Mouse (Mus musculus) megakaryocyte-erythroid progenitor cell, adult 5 weeks (primary cell): Measurements from ENCODE around the gene Actr5. TPM values are rescaled to one million over a fixed set of nuclear protein-coding genes. Genes with fewer than 3 reads are reported as not detected.

Source experiments
- polyA plus RNA-seq: library from polyadenylated mRNA; stranded (reverse); fragments of >175 nt; gene quantifications from 2 replicates; pipeline ENCODE4 v1.2.3, GENCODE M21; 2012

Actr5 gene
- polyA plus RNA-seq = 14.9 and 16.9 TPM in 2 replicates

DNA sequence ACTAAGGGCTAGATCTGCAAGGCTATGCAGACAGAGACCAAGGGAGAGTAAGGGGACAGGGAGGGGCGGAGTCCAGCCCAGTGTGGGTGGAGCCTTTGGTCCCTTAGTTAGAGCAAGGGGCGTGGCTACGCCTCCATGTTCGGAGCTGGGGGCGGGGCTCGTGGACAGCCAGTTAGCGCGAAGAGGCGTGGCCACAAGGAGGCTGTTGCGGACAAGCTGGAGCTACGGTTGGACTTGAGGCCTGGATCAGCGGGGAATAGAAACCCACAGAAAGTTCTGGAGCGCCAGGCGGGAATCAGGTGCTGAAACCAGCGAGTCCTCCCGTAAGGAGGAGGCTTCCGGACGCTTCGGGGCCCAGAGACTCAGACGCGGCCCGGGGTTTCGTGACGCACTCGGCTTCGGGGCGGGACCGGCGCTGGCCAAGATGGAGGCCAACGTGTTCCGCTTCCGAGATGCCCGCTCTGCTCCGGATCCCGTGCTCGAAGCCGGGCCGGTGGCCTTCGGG is at the start of gene Actr5:
Gene Actr5 (plus strand): TSS at position 171 of the 505 bp plus-strand sequence.

DNA sequence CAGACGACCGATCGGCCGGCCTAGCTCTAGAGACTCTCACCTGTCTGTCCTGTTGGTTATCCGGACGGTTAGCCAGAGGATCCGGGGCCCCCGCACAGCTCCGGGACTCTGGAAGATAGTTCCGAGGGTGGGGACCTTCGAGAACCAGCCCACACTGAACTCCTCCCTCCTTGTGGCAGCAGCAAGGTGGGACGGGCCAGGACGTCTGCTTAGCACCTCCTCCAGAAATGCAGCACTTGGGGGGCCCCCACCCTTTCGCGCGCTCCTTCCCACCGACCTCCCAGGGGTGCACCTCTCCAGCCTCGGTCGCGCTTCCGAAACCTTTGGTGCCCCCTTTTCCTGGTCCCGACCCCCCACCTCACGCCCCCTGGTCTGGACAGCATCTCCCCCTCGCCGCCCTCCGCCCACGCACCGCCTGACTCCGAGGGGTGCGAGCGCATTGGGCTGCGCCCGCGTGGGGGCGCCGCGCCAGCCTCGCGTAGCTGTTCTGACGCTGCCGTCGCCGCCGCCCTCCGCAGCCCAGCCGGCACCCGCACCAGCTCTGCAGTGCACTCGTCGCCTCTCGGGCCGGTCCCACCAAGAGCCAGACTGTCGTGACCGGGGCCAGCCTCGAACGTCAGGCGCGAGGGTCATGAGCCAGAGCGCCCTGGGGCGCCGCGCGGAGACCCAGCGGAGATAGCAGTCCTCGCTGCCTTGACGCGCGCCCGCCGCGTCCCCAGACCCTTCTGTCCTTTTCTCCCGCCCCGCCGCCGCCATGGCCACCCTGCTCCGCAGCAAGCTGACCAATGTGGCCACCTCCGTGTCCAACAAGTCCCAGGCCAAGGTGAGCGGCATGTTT is 14.0 kb upstream of the Actr5 start, which contains the start of gene Slc32a1:
Gene Slc32a1 (plus strand): TSS at position 280 of the 838 bp plus-strand sequence.

DNA sequence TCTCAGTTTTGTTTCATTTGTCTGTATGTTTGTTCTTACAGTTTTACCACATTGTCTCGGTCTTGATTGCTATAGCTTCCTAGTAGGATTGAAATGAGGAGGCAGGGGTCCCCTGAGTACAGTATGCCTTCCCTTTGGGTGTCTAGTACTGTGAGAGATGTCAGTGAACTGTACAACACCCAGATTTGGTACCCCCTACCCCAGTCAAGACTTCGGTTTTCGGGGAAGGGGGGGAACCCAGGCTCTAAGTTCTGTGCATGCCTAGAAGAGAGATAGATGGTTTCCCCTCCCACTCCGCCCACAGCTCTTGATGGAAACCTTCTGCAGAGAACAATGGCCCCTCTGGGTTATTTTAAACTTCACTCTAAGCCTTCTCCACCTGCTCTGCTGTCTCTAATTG is 40.4 kb downstream of the Actr5 start, which contains the start of gene Ppp1r16b:
Gene Ppp1r16b (plus strand): TSS at position 301 of the 400 bp plus-strand sequence.

Other genes with a start within 250 kb of the Actr5 start
- 0.11 and 0.17 TPM in 2 replicates for gene Snhg11, start 249.2 kb upstream of the Actr5 start, polyA plus RNA-seq
- 2.5 and 2.9 TPM in 2 replicates for gene Ralgapb, start 215.0 kb upstream of the Actr5 start, polyA plus RNA-seq
- gene Adig, start 122.3 kb upstream of the Actr5 start, polyA plus RNA-seq = 0.16 TPM in 1 of 2 replicates, not detected in the other
- 0.17 TPM in 1 of 2 replicates, not detected in the other for gene Arhgap40, start 112.1 kb upstream of the Actr5 start, polyA plus RNA-seq
- 0.11 and 0.46 TPM in 2 replicates for gene Slc32a1, start 14.1 kb upstream of the Actr5 start, polyA plus RNA-seq
- 1.1 TPM in 2 replicates for gene Ppp1r16b, start 40.5 kb downstream of the Actr5 start, polyA plus RNA-seq
- gene Fam83d, start 143.2 kb downstream of the Actr5 start, polyA plus RNA-seq = 4.7 and 6.7 TPM in 2 replicates
- 5.3 and 6.8 TPM in 2 replicates for gene Dhx35, start 169.9 kb downstream of the Actr5 start, polyA plus RNA-seq